Mouse (Mus musculus): ENCODE results near the gene Cyp21a1. TPM values are rescaled to one million over a fixed set of nuclear protein-coding genes. Genes with fewer than 3 reads are reported as not detected.
"Not testable (repeated sequence)": the region's sequence is repeated elsewhere in the genome, so short reads cannot be mapped to it uniquely, and the experiment has no call there.

Gene Cyp21a1
- total RNA-seq, 4 experiments from 2014 or later = 3.1 to 3.7 TPM; not detected in 2

DNA sequence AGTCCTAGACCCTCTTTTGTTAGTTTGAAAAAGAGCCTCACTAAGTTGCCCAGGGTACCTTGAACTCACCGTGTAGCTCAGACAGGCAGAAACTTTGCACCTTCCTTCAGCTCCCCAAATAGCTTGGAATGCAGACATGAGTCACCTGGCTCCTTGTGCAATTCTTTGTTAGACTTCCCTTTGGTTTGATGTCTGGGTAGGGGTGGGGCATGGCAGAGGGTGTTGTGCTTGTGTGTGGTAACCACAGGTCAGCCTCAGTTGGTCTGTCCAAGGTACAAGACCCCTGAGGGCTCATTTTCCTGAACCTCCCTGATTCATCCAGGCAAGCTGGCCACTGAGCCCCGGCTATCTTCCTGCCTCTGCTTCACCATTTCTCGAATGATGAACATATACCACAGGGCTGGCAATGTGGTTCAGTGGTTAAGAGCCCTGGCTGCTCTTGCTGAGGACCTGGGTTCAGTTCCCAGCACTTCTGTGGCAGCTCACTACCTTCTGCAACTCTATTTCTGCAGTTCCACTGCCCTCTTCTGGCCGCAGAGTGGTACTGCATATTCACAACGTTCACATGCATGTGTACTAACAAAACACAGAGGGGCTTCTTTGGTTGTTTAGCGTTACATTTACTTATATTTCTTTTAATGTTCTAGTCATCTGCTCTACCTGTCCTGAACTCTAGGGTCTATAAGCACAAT lies 656 bp upstream of the Cyp21a1 start:
- DNase-seq (ENCODE audit: low spot score in 2 of 2) = no peak

DNA sequence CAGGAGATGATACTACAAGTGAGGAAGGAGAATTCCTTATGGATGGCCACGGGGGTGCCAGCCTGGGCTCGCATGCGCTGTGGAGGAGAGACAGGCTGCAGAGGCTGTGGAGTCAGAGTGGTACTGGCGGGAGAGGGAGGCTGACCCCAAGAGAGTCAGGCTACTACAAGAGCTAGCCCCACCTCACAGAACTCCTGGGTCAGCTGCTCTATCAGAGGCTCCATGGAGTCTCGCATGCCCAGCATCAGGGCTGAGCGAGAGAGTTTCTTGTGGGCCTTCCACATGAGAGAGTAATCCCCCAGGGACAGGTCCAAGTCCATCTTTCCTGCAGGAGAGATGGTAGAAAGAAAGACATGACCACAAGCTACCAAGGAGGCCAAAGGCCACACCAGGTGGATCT lies 994 bp downstream of the Cyp21a1 start:
- not testable (repeated sequence) for DNase-seq (ENCODE audit: low spot score in 2 of 2)

DNA sequence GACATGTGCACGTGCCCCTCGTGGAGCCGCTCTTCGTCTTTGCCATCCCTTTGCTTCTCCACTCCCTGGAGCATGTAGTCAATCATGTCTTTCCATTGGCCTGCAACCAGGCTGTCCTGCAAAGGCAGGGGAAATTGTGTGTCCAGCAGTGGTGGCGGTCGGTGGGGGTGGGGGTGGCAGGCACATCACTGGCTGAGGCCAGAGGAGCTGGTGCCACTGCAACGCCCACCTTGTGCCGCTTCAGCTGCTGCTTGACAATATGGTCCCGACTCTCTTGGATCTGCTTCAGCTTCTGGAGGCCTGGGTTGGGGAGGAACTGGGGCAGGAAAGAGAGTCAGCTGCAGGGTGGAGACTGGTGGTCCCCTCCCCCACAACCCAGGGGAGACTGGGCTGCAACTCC lies 1.6 kb downstream of the Cyp21a1 start:
- DNase-seq (ENCODE audit: low spot score in 2 of 2) = not testable (repeated sequence)

DNA sequence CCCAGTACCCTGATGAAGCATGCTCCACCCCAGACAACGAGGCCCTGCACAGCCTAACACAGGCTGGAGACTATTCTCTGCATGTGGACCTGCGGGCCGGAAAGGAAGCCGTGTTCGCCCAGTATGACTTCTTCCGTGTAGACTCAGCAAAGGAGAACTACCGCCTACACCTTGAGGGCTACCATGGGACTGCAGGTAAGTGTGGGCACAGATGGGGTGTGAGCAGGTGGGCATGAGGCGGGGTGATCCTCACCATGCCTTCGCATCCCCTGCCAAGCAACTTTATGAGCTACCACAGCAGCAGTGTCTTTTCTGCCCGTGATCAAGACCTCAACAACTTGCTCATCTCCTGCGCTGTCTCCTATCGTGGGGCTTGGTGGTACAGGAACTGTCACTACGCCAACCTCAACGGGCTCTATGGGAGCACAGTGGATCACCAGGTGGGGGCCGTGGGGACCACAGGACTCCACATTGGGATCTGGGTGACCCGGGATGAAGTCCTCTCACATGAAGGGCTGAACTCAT lies 3.5 kb downstream of the Cyp21a1 start:
- not testable (repeated sequence) for DNase-seq (ENCODE audit: low spot score in 2 of 2)

DNA sequence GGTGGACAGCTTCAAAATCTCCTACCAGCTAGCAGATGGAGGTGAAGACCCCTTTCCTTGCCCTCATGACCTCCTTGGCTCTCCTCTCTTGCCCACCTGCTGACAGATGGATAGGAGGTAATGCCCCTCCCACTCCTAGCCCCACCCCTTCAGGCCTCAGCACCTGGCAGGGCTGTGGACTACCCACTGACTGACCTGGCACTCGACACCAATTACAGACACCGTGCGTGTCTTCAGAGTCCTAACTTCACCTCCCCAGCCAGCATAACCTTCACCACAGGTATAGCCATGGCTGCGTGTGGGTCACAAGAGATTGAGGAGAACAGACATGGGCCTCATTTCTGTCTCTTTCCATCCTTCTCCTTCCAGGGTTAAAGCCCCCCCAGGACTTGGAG lies 4.8 kb downstream of the Cyp21a1 start:
- no peak for DNase-seq (ENCODE audit: low spot score in 2 of 2)

GRCm38 (mm10) chr17:34798866-34799530 lies 5.4 kb downstream of the Cyp21a1 start:
- no peak for DNase-seq (ENCODE audit: low spot score in 2 of 2)

DNA sequence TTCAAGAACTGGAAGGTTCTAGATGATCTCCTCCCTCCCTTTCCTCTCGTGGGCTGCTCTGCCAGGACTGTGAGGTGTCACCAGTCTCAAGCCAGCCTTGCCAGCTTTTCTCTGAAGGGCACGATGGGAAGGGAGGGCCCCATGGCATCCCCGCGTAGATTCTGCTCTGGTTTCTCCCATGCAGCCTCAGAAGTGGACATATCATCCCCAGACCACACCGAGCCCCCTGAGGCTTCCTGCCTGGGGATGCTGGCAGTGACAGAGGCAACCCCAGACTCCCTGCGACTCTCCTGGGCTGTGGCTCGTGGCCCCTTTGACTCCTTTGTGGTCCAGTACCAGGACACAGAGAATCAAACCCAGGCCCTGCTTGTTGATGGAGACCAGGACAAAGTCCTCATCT lies 6.3 kb downstream of the Cyp21a1 start:
- not testable (repeated sequence) for DNase-seq (ENCODE audit: low spot score in 2 of 2)

DNA sequence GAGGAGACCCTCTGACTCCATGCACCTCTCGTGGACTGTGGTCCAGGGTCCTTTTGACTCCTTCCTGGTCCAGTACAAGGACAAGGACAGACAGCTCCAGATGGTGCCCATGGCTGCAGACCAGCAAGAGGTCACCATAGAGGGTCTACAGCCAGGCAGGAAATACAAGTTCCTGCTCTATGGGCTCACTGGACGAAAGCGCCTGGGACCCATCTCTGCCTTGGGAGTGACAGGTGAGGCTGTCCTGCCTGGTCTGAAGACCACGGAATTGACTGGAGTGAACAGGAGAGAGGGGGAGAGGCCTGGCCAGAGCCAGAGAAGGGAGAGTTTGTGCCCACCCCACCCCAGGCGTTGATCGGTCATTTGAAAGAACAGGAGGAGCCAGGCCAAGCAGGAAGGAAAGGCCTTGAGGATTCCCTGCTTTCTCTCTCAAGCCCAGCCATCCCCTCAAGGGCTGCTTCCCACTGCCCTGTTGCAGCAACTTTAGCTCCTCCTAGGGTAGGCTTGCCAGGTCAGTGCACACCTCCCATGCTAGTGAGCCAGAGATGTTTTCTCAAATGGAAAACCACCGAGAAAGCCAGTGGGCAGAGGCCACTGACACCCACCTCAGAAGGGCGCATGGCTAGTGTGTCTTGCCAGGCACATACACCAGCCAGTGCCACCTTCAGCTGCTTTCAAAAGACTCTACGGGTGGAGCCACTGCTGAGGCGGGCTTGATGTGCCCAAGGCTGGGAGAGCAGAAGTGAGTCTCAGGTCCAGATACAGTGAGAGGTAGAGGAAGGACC lies 7.0 kb downstream of the Cyp21a1 start:
- DNase-seq (ENCODE audit: low spot score in 2 of 2) = not testable (repeated sequence)

- no peak for DNase-seq (ENCODE audit: low spot score in 2 of 2)
Observed at GRCm38 (mm10) chr17:34796311-34797140, 7.8 kb downstream of the Cyp21a1 start.

DNA sequence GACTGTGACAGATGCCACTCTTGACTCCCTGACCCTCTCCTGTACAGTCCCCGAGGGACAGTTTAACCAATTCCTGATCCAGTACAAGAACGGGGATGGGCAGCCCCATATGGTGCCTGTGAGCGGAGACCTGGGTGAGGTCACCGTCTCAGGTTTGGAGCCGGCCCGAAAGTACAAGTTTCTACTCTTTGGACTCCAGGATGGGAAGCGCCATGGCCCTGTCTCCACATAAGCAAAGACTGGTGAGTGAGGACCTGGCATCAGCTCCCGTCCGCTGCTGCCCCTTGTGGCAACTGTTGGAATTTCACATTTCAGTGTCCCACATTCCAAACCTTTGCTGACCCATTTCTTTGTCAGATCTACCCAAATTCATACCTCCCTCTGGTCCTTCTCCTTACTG lies 8.7 kb downstream of the Cyp21a1 start:
- DNase-seq (ENCODE audit: low spot score in 2 of 2) = peak in 1 of 2 experiments; percentile 50

- no peak for DNase-seq (ENCODE audit: low spot score in 2 of 2)
Observed at GRCm38 (mm10) chr17:34795016-34795415, 9.3 kb downstream of the Cyp21a1 start.

DNA sequence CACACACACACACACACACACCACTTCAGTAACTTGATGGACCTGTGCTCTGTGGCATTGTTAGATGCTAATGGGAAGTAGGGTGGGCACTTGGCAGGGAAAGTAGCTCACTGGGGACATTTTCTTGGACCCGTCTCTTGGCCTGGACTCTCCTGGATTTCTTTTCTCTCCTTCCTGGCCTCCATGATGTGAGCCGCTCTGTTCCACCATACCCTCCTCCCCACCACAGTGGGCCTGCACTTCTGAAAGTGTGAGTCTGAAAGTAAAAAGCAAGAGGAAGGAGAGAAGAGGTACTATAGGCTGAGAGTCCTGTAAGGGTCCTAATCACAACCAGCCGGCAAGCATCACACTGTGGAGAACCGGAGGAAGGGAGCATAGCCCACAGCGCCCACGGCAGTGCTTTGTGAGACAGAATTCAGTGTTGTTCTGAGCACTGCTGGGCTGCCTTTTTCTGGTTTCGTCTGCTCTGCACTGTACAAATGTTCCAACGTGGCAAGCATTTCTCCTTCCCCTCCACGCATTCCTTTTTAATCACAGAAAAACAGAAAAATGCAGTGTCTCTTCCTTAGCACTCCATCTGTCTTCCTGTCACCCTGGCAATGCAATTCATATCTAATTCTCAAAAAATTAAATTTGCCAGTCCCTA lies 26.6 kb downstream of the Cyp21a1 start:
- DNase-seq (ENCODE audit: low spot score in 2 of 2) = no peak

- DNase-seq (ENCODE audit: low spot score in 2 of 2) = no peak
Observed at GRCm38 (mm10) chr17:34761471-34761870, 42.9 kb downstream of the Cyp21a1 start.

Small RNA genes lying within 50 kb of the gene (microRNA-seq; reads per million reads assigned to microRNA genes)
- gene Gm27471 = 0 reads per million in 2 experiments
- gene Mir6970 = 0.84 to 1.1 reads per million in 2 experiments
- 2.4 to 3.6 reads per million in 2 experiments for gene Mir6971

Other genes with a start within 250 kb of the Cyp21a1 start
- gene Notch4, start 240.3 kb downstream of the Cyp21a1 start, total RNA-seq (2022) = 10 to 100 TPM in 1 of 4 experiments, 1 to 10 TPM in 3; 9.4 to 13.0 (median 9.6) TPM
- gene Gpsm3, start 214.8 kb downstream of the Cyp21a1 start, total RNA-seq (2022) = 1 to 10 TPM; 2.1 to 4.2 (median 3.4) TPM
- gene Pbx2, start 213.3 kb downstream of the Cyp21a1 start, total RNA-seq (2022) = 10 to 100 TPM; 59.5 to 66.5 (median 62.6) TPM
- under 1 TPM; 0.39 to 0.83 (median 0.54) TPM for gene Ager, start 206.7 kb downstream of the Cyp21a1 start, total RNA-seq (2022)
- gene Rnf5, start 200.9 kb downstream of the Cyp21a1 start, total RNA-seq (2022) = 10 to 100 TPM; 73.3 to 77.6 (median 76.0) TPM
- gene Agpat1, start 200.3 kb downstream of the Cyp21a1 start, total RNA-seq (2022) = 100 to 1,000 TPM; 150 to 164 (median 155) TPM
- gene Egfl8, start 188.6 kb downstream of the Cyp21a1 start, total RNA-seq (2022) = 1 to 10 TPM; 3.0 to 4.9 (median 3.4) TPM
- 10 to 100 TPM; 38.1 to 48.6 (median 45.4) TPM for gene Ppt2, start 176.1 kb downstream of the Cyp21a1 start, total RNA-seq (2022)
- 100 to 1,000 TPM in 3 of 4 experiments, 10 to 100 TPM in 1; 90.1 to 149 (median 116) TPM for gene Prrt1, start 175.0 kb downstream of the Cyp21a1 start, total RNA-seq (2022)
- gene Fkbpl, start 159.8 kb downstream of the Cyp21a1 start, total RNA-seq (2022) = 10 to 100 TPM; 12.5 to 16.7 (median 14.8) TPM
- gene Atf6b, start 157.4 kb downstream of the Cyp21a1 start, total RNA-seq (2022) = 10 to 100 TPM; 46.3 to 56.8 (median 53.7) TPM
- gene Tnxb, start 134.0 kb downstream of the Cyp21a1 start, total RNA-seq (2022) = 1 to 10 TPM; 2.5 to 3.1 (median 2.8) TPM
- 100 to 1,000 TPM in 2 of 4 experiments, 10 to 100 TPM in 2; 27.2 to 188 (median 81.4) TPM for gene C4b, start 60.7 kb downstream of the Cyp21a1 start, total RNA-seq (2022)
- gene Stk19, start 32.4 kb upstream of the Cyp21a1 start, total RNA-seq (2022) = 10 to 100 TPM; 45.3 to 49.5 (median 47.7) TPM
- 10 to 100 TPM; 31.8 to 37.2 (median 34.0) TPM for gene Dxo, start 32.5 kb upstream of the Cyp21a1 start, total RNA-seq (2022)
- 10 to 100 TPM; 61.1 to 73.1 (median 67.3) TPM for gene Skiv2l, start 45.6 kb upstream of the Cyp21a1 start, total RNA-seq (2022)
- gene Nelfe, start 45.8 kb upstream of the Cyp21a1 start, total RNA-seq (2022) = 10 to 100 TPM; 34.8 to 38.3 (median 37.2) TPM
- gene Cfb, start 58.0 kb upstream of the Cyp21a1 start, total RNA-seq (2022) = under 1 TPM in 1 of 4 experiments, not detected in 3; 0.43 TPM
- 1 to 10 TPM; 8.3 to 9.1 (median 9.0) TPM for gene Zbtb12, start 74.9 kb upstream of the Cyp21a1 start, total RNA-seq (2022)
- gene Gm20547, start 77.5 kb upstream of the Cyp21a1 start, total RNA-seq (2022) = not detected
- 1 to 10 TPM; 1.6 to 5.9 (median 4.0) TPM for gene C2, start 93.7 kb upstream of the Cyp21a1 start, total RNA-seq (2022)
- gene Ehmt2, start 93.9 kb upstream of the Cyp21a1 start, total RNA-seq (2022) = 100 to 1,000 TPM; 182 to 191 (median 185) TPM
- under 1 TPM; 0.33 to 0.66 (median 0.51) TPM for gene Slc44a4, start 109.9 kb upstream of the Cyp21a1 start, total RNA-seq (2022)
- 10 to 100 TPM; 40.1 to 44.4 (median 42.7) TPM for gene Neu1, start 126.7 kb upstream of the Cyp21a1 start, total RNA-seq (2022)
- gene Hspa1b, start 154.7 kb upstream of the Cyp21a1 start, total RNA-seq (2022) = 10 to 100 TPM in 2 of 4 experiments, 1 to 10 TPM in 2; 6.9 to 13.1 (median 10.4) TPM
- not detected for gene Gm20481, start 165.4 kb upstream of the Cyp21a1 start, total RNA-seq (2022)
- gene Hspa1a, start 167.6 kb upstream of the Cyp21a1 start, total RNA-seq (2022) = 10 to 100 TPM; 11.9 to 17.5 (median 13.7) TPM
- under 1 TPM; 0.24 to 0.72 (median 0.58) TPM for gene Hspa1l, start 168.1 kb upstream of the Cyp21a1 start, total RNA-seq (2022)
- gene Lsm2, start 177.3 kb upstream of the Cyp21a1 start, total RNA-seq (2022) = 10 to 100 TPM; 14.1 to 22.5 (median 17.3) TPM
- gene Vars, start 196.4 kb upstream of the Cyp21a1 start, total RNA-seq (2022) = 10 to 100 TPM; 43.5 to 53.0 (median 48.2) TPM
- 1 to 10 TPM in 3 of 4 experiments, under 1 TPM in 1; 0.95 to 1.5 (median 1.3) TPM for gene Vwa7, start 212.0 kb upstream of the Cyp21a1 start, total RNA-seq (2022)
- gene Sapcd1, start 223.5 kb upstream of the Cyp21a1 start, total RNA-seq (2022) = under 1 TPM in 2 of 4 experiments, not detected in 2; 0.59 to 0.67 TPM
- gene Msh5, start 242.2 kb upstream of the Cyp21a1 start, total RNA-seq (2022) = 1 to 10 TPM in 1 of 4 experiments, under 1 TPM in 2, not detected in 1; 0.34 to 1.2 (median 0.78) TPM
- gene Clic1, start 245.4 kb upstream of the Cyp21a1 start, total RNA-seq (2022) = 10 to 100 TPM; 10.2 to 18.3 (median 11.8) TPM

Data from left cerebral cortex, adult 8-10 months (tissue).